Mouse (Mus musculus) embryonic stem cell, embryonic (primary cell): ENCODE data around the gene Flnb.

Experiments
- CTCF ChIA-PET, 4 experiments: fragments of 300-600 bp in 2 of 4; fragments of 350-600 bp in 2 of 4; sonication (Branson Sonifier 250); formaldehyde crosslinking; loops; one replicate each; lab custom pipeline; 2022; ENCODE audit warnings: inconsistent platforms in 2 of 4; lab: Charles Lee
- POLR2A ChIA-PET, 4 experiments: fragments of 300-600 bp in 2 of 4; fragments of 350-600 bp in 2 of 4; sonication (Branson Sonifier 250); formaldehyde crosslinking; loops; one replicate each; lab custom pipeline; 2022; ENCODE audit warnings: antibody characterized with exemption in 4 of 4, inconsistent platforms in 1 of 4; lab: Charles Lee

The Flnb gene

GRCm38 (mm10) chr14:7896699-7897098, 78.9 kb downstream of the Flnb start:
- CTCF ChIA-PET: interaction anchor here in 1 of 4 experiments (0.6 kb wide), 1 partner anchor 26 kb away, joined by 11 read pairs; no protein-coding TSS in a partner anchor
- POLR2A ChIA-PET: interaction anchor here in 1 of 4 experiments (1.2 to 1.8 kb wide), 2 partner anchors 9 to 57 kb away, joined by 3 to 7 read pairs; no protein-coding TSS in a partner anchor

GRCm38 (mm10) chr14:7899986-7900385, 82.2 kb downstream of the Flnb start:
- POLR2A ChIA-PET: interaction anchor here in 2 of 4 experiments (0.5 to 2.2 kb wide), 10 partner anchors 11 to 72 kb away, joined by 3 to 12 read pairs (median 4); partner anchors contain the start of gene Gm45521 (in 1 of the 2)

GRCm38 (mm10) chr14:7900481-7901049, 82.8 kb downstream of the Flnb start:
- POLR2A ChIA-PET: interaction anchor here in 2 of 4 experiments (0.5 to 2.2 kb wide), 9 partner anchors 10 to 72 kb away, joined by 3 to 12 read pairs (median 4); partner anchors contain the start of gene Gm45521 (in 1 of the 2)

More at GRCm38 (mm10) chr14:7899986-7900385, 82.2 kb downstream of the Flnb start:
- CTCF ChIA-PET: interaction anchor here in 2 of 4 experiments (1.1 to 1.7 kb wide), 4 partner anchors 32 to 97 kb away, joined by 3 to 4 read pairs (median 3); partner anchors contain the start of gene Flnb (in 1 of the 2)

GRCm38 (mm10) chr14:7901484-7902240, 83.9 kb downstream of the Flnb start:
- CTCF ChIA-PET: no interaction called here
- POLR2A ChIA-PET: interaction anchor here in 2 of 4 experiments (1.2 to 1.5 kb wide), 2 partner anchors 13 to 55 kb away, joined by 4 read pairs; partner anchors contain the start of gene Gm45521 (in 1 of the 2)

More at GRCm38 (mm10) chr14:7900481-7901049, 82.8 kb downstream of the Flnb start:
- CTCF ChIA-PET: interaction anchor here in 2 of 4 experiments (1.3 to 1.7 kb wide), 3 partner anchors 44 to 97 kb away, joined by 3 to 4 read pairs (median 3); partner anchors contain the start of gene Flnb (in 1 of the 2)

GRCm38 (mm10) chr14:7907058-7907457, 89.3 kb downstream of the Flnb start:
- ChIA-PET POLR2A (interaction anchor here in 3 of 4 experiments (0.6 to 1.9 kb wide), 12 partner anchors 9 to 88 kb away, joined by 3 to 7 read pairs (median 4); no protein-coding TSS in a partner anchor), CTCF (no interaction called here)

- POLR2A ChIA-PET: interaction anchor here in 1 of 4 experiments (1.2 to 1.4 kb wide), 2 partner anchors 9 to 12 kb away, joined by 4 to 6 read pairs; no protein-coding TSS in a partner anchor
- CTCF ChIA-PET: no interaction called here
Measured at GRCm38 (mm10) chr14:7909472-7909871, 91.7 kb downstream of the Flnb start.

- CTCF ChIA-PET: interaction anchor here in 1 of 4 experiments (2.0 to 2.1 kb wide), 2 partner anchors 31 to 83 kb away, joined by 4 to 5 read pairs; no protein-coding TSS in a partner anchor
Measured at GRCm38 (mm10) chr14:7913842-7914241, 96.1 kb downstream of the Flnb start.

GRCm38 (mm10) chr14:7914461-7914860, 96.7 kb downstream of the Flnb start:
- ChIA-PET CTCF (interaction anchor here in 1 of 4 experiments (2.0 to 2.1 kb wide), 2 partner anchors 30 to 83 kb away, joined by 4 to 5 read pairs; no protein-coding TSS in a partner anchor), POLR2A (interaction anchor here in 2 of 4 experiments (1.4 to 3.1 kb wide), 3 partner anchors 10 to 18 kb away, joined by 6 to 11 read pairs (median 8); no protein-coding TSS in a partner anchor)

More at GRCm38 (mm10) chr14:7913842-7914241, 96.1 kb downstream of the Flnb start:
- POLR2A ChIA-PET: interaction anchor here in 2 of 4 experiments (0.7 to 3.1 kb wide), 4 partner anchors 9 to 19 kb away, joined by 3 to 11 read pairs (median 7); no protein-coding TSS in a partner anchor

GRCm38 (mm10) chr14:7918150-7918991, 100.6 kb downstream of the Flnb start:
- POLR2A ChIA-PET: interaction anchor here in 3 of 4 experiments (0.6 to 1.5 kb wide), 3 partner anchors 10 to 35 kb away, joined by 3 to 5 read pairs (median 4); no protein-coding TSS in a partner anchor
- CTCF ChIA-PET: interaction anchor here in 1 of 4 experiments (0.5 kb wide), 1 partner anchor 380 kb away, joined by 4 read pairs; no protein-coding TSS in a partner anchor

GRCm38 (mm10) chr14:7919309-7919708, 101.6 kb downstream of the Flnb start:
- POLR2A ChIA-PET: interaction anchor here in 2 of 4 experiments (1.2 to 1.5 kb wide), 2 partner anchors 11 to 34 kb away, joined by 4 to 5 read pairs; no protein-coding TSS in a partner anchor
- CTCF ChIA-PET: interaction anchor here in 1 of 4 experiments (0.5 kb wide), 1 partner anchor 379 kb away, joined by 4 read pairs; no protein-coding TSS in a partner anchor

- ChIA-PET CTCF (no interaction called here), POLR2A (interaction anchor here in 1 of 4 experiments (37.5 kb wide), 1 partner anchor 32 kb away, joined by 558 read pairs; the partner anchor contains the start of gene Gm45521)
Measured at GRCm38 (mm10) chr14:7919921-7920320, 102.2 kb downstream of the Flnb start.

- ChIA-PET CTCF (interaction anchor here in 1 of 4 experiments (1.0 kb wide), 1 partner anchor 76 kb away, joined by 3 read pairs; no protein-coding TSS in a partner anchor), POLR2A (interaction anchor here in 2 of 4 experiments (1.0 to 37.5 kb wide), 4 partner anchors 10 to 35 kb away, joined by 3 to 558 read pairs (median 3); partner anchors contain the start of gene Gm45521 (in 1 of the 2))
Measured at GRCm38 (mm10) chr14:7921459-7921858, 103.7 kb downstream of the Flnb start.

GRCm38 (mm10) chr14:7923635-7924034, 105.9 kb downstream of the Flnb start:
- POLR2A ChIA-PET: interaction anchor here in 2 of 4 experiments (0.6 to 37.5 kb wide), 3 partner anchors 18 to 35 kb away, joined by 3 to 558 read pairs (median 5); partner anchors contain the start of gene Gm45521 (in 1 of the 2)
- CTCF ChIA-PET: interaction anchor here in 2 of 4 experiments (0.5 to 0.9 kb wide), 3 partner anchors 13 to 78 kb away, joined by 3 to 4 read pairs (median 3); no protein-coding TSS in a partner anchor

GRCm38 (mm10) chr14:7928362-7928761, 110.6 kb downstream of the Flnb start:
- CTCF ChIA-PET: interaction anchor here in 1 of 4 experiments (1.5 kb wide), 1 partner anchor 9 kb away, joined by 6 read pairs; no protein-coding TSS in a partner anchor
- POLR2A ChIA-PET: interaction anchor here in 2 of 4 experiments (0.6 to 37.5 kb wide), 3 partner anchors 16 to 392 kb away, joined by 3 to 558 read pairs (median 3); partner anchors contain the start of gene Gm45521 (in 1 of the 2)

- ChIA-PET POLR2A (interaction anchor here in 1 of 4 experiments (37.5 kb wide), 1 partner anchor 23 kb away, joined by 558 read pairs; the partner anchor contains the start of gene Gm45521), CTCF (interaction anchor here in 1 of 4 experiments (1.5 kb wide), 1 partner anchor 8 kb away, joined by 6 read pairs; no protein-coding TSS in a partner anchor)
Measured at GRCm38 (mm10) chr14:7929029-7929428, 111.3 kb downstream of the Flnb start.

- POLR2A ChIA-PET: interaction anchor here in 3 of 4 experiments (0.8 to 37.5 kb wide), 12 partner anchors 10 to 81 kb away, joined by 3 to 558 read pairs (median 7); partner anchors contain the start of gene Gm45521 (in 1 of the 3)
- CTCF ChIA-PET: interaction anchor here in 3 of 4 experiments (0.6 to 1.5 kb wide), 9 partner anchors 9 to 108 kb away, joined by 3 to 7 read pairs (median 3); no protein-coding TSS in a partner anchor
Measured at GRCm38 (mm10) chr14:7932151-7932550, 114.4 kb downstream of the Flnb start.
